Mouse (Mus musculus): Measurements from ENCODE around the gene Accsl. TPM values are rescaled to one million over a fixed set of nuclear protein-coding genes. Genes with fewer than 3 reads are reported as not detected.

Gene Accsl
- polyA plus RNA-seq, 1 experiment from 2014 or later, result not detected

GRCm38 (mm10) chr2:93870842-93871241 is 1.9 kb upstream of the Accsl start:
- Histone ChIP-seq H3K9me3 (replicated peaks) (no peaks in the 10 kb centered on the region), H3K27ac (replicated peaks) (no peak overlapping the region; the same call in 1 of the 2 replicates), H3K4me3 (no peak overlapping the region), H3K4me1 (peaks cover 19% of the 10 kb centered on the region), H3K36me3 (no peaks in the 10 kb centered on the region), H3K27me3 (ENCODE audit: low read depth, poor library complexity, severe bottlenecking) (no peaks in the 10 kb centered on the region)
- 50% methylated on average over 4 of the region's 4 CpGs for WGBS
- peak; percentile 73 for DNase-seq (ENCODE audit: low spot score)

GRCm38 (mm10) chr2:93868566-93868965 is 391 bp downstream of the Accsl start:
- Histone ChIP-seq H3K36me3 (no peaks in the 10 kb centered on the region), H3K9me3 (replicated peaks) (no peaks in the 10 kb centered on the region), H3K27me3 (ENCODE audit: low read depth, poor library complexity, severe bottlenecking) (no peaks in the 10 kb centered on the region), H3K4me1 (peaks cover 8% of the 10 kb centered on the region), H3K27ac (replicated peaks) (no peak overlapping the region), H3K4me3 (no peak overlapping the region)
- WGBS, result 86% methylated on average over 11 of the region's 11 CpGs
- DNase-seq (ENCODE audit: low spot score), result no peak

GRCm38 (mm10) chr2:93863229-93863628 is 5.7 kb downstream of the Accsl start:
- H3K27me3 ChIP-seq (ENCODE audit: low read depth, poor library complexity, severe bottlenecking), result no peaks in the 10 kb centered on the region
- no peaks in the 10 kb centered on the region for H3K4me1 ChIP-seq
- no peak overlapping the region for H3K4me3 ChIP-seq
- no peaks in the 10 kb centered on the region for H3K9me3 ChIP-seq (replicated peaks)
- no peaks in the 10 kb centered on the region for H3K36me3 ChIP-seq
- 61% methylated on average over 4 of the region's 4 CpGs for WGBS
- no peak overlapping the region for H3K27ac ChIP-seq (replicated peaks)
- DNase-seq (ENCODE audit: low spot score), result no peak

GRCm38 (mm10) chr2:93858845-93859244 is 10.1 kb downstream of the Accsl start:
- H3K36me3 ChIP-seq, result no peaks in the 10 kb centered on the region
- WGBS, result 75% methylated on average over 12 of the region's 12 CpGs
- H3K27me3 ChIP-seq (ENCODE audit: low read depth, poor library complexity, severe bottlenecking), result no peaks in the 10 kb centered on the region
- H3K27ac ChIP-seq (replicated peaks), result no peak overlapping the region
- H3K4me1 ChIP-seq, result no peaks in the 10 kb centered on the region
- H3K9me3 ChIP-seq (replicated peaks), result no peaks in the 10 kb centered on the region
- no peak for DNase-seq (ENCODE audit: low spot score)
- H3K4me3 ChIP-seq, result no peak overlapping the region

- Histone ChIP-seq H3K4me3 (no peak overlapping the region), H3K36me3 (peaks cover 15% of the 10 kb centered on the region), H3K27me3 (ENCODE audit: low read depth, poor library complexity, severe bottlenecking) (0 out of 2 replicates have a peak, but pooled peaks cover 7% of the 10 kb centered on the region), H3K9me3 (replicated peaks) (no peaks in the 10 kb centered on the region), H3K4me1 (peaks cover 19% of the 10 kb centered on the region), H3K27ac (replicated peaks) (no peak overlapping the region)
- DNase-seq (ENCODE audit: low spot score), result no peak
- 89% methylated on average over 1 of the region's 1 CpGs for whole genome bisulfite sequencing
These were observed 17.7 kb downstream of the Accsl start for GRCm38 (mm10) chr2:93851303-93851702.

- DNase-seq (ENCODE audit: low spot score), result no peak
- WGBS, result 54% methylated on average over 13 of the region's 13 CpGs
- peaks cover 24% of the 10 kb centered on the region for H3K36me3 ChIP-seq
- 0 out of 2 replicates have a peak, but pooled peaks cover 7% of the 10 kb centered on the region for H3K27me3 ChIP-seq (ENCODE audit: low read depth, poor library complexity, severe bottlenecking)
- no peaks in the 10 kb centered on the region for H3K9me3 ChIP-seq (replicated peaks)
- peak overlapping the region; percentile 79 for H3K4me3 ChIP-seq
- H3K27ac ChIP-seq (replicated peaks), result no peak overlapping the region
- peaks cover 19% of the 10 kb centered on the region for H3K4me1 ChIP-seq
These were observed 18.5 kb downstream of the Accsl start for GRCm38 (mm10) chr2:93850317-93850944.

GRCm38 (mm10) chr2:93849505-93850089 is 19.4 kb downstream of the Accsl start, which contains the start of gene Accs:
Gene Accs, minus strand, starts transcription at chr2:93849943.
- H3K9me3 ChIP-seq (replicated peaks), result no peaks in the 10 kb centered on the region
- H3K36me3 ChIP-seq, result peaks cover 32% of the 10 kb centered on the region
- 0 out of 2 replicates have a peak, but pooled peaks cover 7% of the 10 kb centered on the region for H3K27me3 ChIP-seq (ENCODE audit: low read depth, poor library complexity, severe bottlenecking)
- H3K27ac ChIP-seq (replicated peaks), result peak within 1 kb of the TSS; percentile 93
- H3K4me3 ChIP-seq, result peak within 1 kb of the TSS; percentile 79
- peaks cover 19% of the 10 kb centered on the region for H3K4me1 ChIP-seq
- peak; percentile 80 for DNase-seq (ENCODE audit: low spot score)
- under 1% methylated on average over 28 of the region's 28 CpGs for WGBS

GRCm38 (mm10) chr2:93841349-93841748 is 27.6 kb downstream of the Accsl start:
- whole genome bisulfite sequencing, result 86% methylated on average over 3 of the region's 3 CpGs
- Histone ChIP-seq H3K4me1 (no peaks in the 10 kb centered on the region), H3K9me3 (replicated peaks) (no peaks in the 10 kb centered on the region), H3K36me3 (peaks cover 98% of the 10 kb centered on the region), H3K27ac (replicated peaks) (no peak overlapping the region), H3K4me3 (no peak overlapping the region), H3K27me3 (ENCODE audit: low read depth, poor library complexity, severe bottlenecking) (no peaks in the 10 kb centered on the region)
- DNase-seq (ENCODE audit: low spot score), result no peak

GRCm38 (mm10) chr2:93840109-93840508 is 28.8 kb downstream of the Accsl start:
- 90% methylated on average over 6 of the region's 6 CpGs for WGBS

GRCm38 (mm10) chr2:93838931-93839330 is 30.0 kb downstream of the Accsl start:
- DNase-seq (ENCODE audit: low spot score), result no peak
- H3K27me3 ChIP-seq (ENCODE audit: low read depth, poor library complexity, severe bottlenecking), result no peaks in the 10 kb centered on the region
- H3K4me3 ChIP-seq, result no peak overlapping the region
- no peaks in the 10 kb centered on the region for H3K9me3 ChIP-seq (replicated peaks)
- 90% methylated on average over 4 of the region's 4 CpGs for WGBS
- no peaks in the 10 kb centered on the region for H3K4me1 ChIP-seq
- H3K27ac ChIP-seq (replicated peaks), result no peak overlapping the region
- H3K36me3 ChIP-seq, result peaks cover 97% of the 10 kb centered on the region

More at GRCm38 (mm10) chr2:93840109-93840508, 28.8 kb downstream of the Accsl start:
- no peaks in the 10 kb centered on the region for H3K4me1 ChIP-seq
- H3K27ac ChIP-seq (replicated peaks), result no peak overlapping the region
- DNase-seq (ENCODE audit: low spot score), result no peak
- no peak overlapping the region for H3K4me3 ChIP-seq
- no peaks in the 10 kb centered on the region for H3K27me3 ChIP-seq (ENCODE audit: low read depth, poor library complexity, severe bottlenecking)
- peaks cover 98% of the 10 kb centered on the region for H3K36me3 ChIP-seq
- H3K9me3 ChIP-seq (replicated peaks), result no peaks in the 10 kb centered on the region

- Histone ChIP-seq H3K27ac (replicated peaks) (no peak overlapping the region), H3K36me3 (peaks cover 74% of the 10 kb centered on the region), H3K4me1 (no peaks in the 10 kb centered on the region), H3K4me3 (no peak overlapping the region), H3K27me3 (ENCODE audit: low read depth, poor library complexity, severe bottlenecking) (no peaks in the 10 kb centered on the region), H3K9me3 (replicated peaks) (no peaks in the 10 kb centered on the region)
- WGBS, result 74% methylated on average over 13 of the region's 13 CpGs
- DNase-seq (ENCODE audit: low spot score), result no peak
These were observed 32.6 kb downstream of the Accsl start for GRCm38 (mm10) chr2:93836232-93836785.

GRCm38 (mm10) chr2:93835596-93835995 is 33.4 kb downstream of the Accsl start:
- Histone ChIP-seq H3K36me3 (peaks cover 67% of the 10 kb centered on the region), H3K27me3 (ENCODE audit: low read depth, poor library complexity, severe bottlenecking) (no peaks in the 10 kb centered on the region), H3K27ac (replicated peaks) (no peak overlapping the region), H3K4me1 (no peaks in the 10 kb centered on the region), H3K4me3 (no peak overlapping the region), H3K9me3 (replicated peaks) (no peaks in the 10 kb centered on the region)
- no peak for DNase-seq (ENCODE audit: low spot score)
- WGBS, result 84% methylated on average over 11 of the region's 11 CpGs

GRCm38 (mm10) chr2:93823519-93823918 is 45.4 kb downstream of the Accsl start:
- no peaks in the 10 kb centered on the region for H3K27me3 ChIP-seq (ENCODE audit: low read depth, poor library complexity, severe bottlenecking)
- H3K36me3 ChIP-seq, result peaks cover 8% of the 10 kb centered on the region
- 19% methylated on average over 8 of the region's 8 CpGs for WGBS
- no peak overlapping the region for H3K27ac ChIP-seq (replicated peaks)
- peak; percentile 76 for DNase-seq (ENCODE audit: low spot score)
- no peak overlapping the region for H3K4me3 ChIP-seq
- H3K4me1 ChIP-seq, result peaks cover 21% of the 10 kb centered on the region
- H3K9me3 ChIP-seq (replicated peaks), result no peaks in the 10 kb centered on the region
